Mouse (Mus musculus): Measurements from ENCODE around the gene Olfr727. TPM values are rescaled to one million over a fixed set of nuclear protein-coding genes. Genes with fewer than 3 reads are reported as not detected.

Gene Olfr727
- not detected in 2 replicates for total RNA-seq (2023)

GRCm38 (mm10) chr14:50122886-50123285 lies at the start of gene Olfr727:
Gene Olfr727, plus strand, starts transcription at chr14:50123186.

GRCm38 (mm10) chr14:50090853-50091252 lies 32.1 kb upstream of the Olfr727 start, which contains the start of gene Olfr726:
Gene Olfr726, minus strand, starts transcription at chr14:50090953.

GRCm38 (mm10) chr14:50142580-50142979 lies 19.6 kb downstream of the Olfr727 start, which contains the start of gene Olfr728:
Gene Olfr728, minus strand, starts transcription at chr14:50142680.

DNA sequence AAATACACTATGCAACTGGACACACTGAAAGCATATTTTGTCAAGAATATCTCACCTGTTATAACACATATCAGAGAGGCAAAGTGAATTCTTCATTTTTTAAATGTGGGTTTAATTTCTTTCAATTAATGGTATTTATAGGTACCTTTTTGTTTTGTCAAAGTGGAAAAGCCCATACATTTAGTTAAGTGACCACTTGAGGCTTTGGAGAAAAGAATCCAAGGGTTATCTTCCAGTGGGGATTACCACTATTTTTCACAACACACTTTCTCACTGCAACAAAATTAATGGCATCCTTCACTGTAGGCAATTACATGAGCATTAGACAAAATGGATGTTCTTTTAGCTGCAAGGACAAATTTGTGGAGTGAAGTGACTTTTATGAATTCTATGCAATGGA lies 29.8 kb downstream of the Olfr727 start, which contains the start of gene Olfr729:
Gene Olfr729 (minus strand): TSS at position 101 of the 400 bp plus-strand sequence.

Other genes starting within 250 kb of the Olfr727 start
- not detected in 2 replicates for gene Olfr722, start 221.2 kb upstream of the Olfr727 start, total RNA-seq (2023)
- not detected in 2 replicates for gene Olfr723, start 191.4 kb upstream of the Olfr727 start, total RNA-seq (2023)
- gene Olfr724, start 159.9 kb upstream of the Olfr727 start, total RNA-seq (2023), result not detected in 2 replicates
- gene Olfr725, start 82.8 kb upstream of the Olfr727 start, total RNA-seq (2023), result not detected in 2 replicates
- gene Olfr726, start 32.2 kb upstream of the Olfr727 start, total RNA-seq (2023), result not detected in 2 replicates
- gene Olfr728, start 19.5 kb downstream of the Olfr727 start, total RNA-seq (2023), result not detected in 2 replicates
- not detected in 2 replicates for gene Olfr729, start 29.7 kb downstream of the Olfr727 start, total RNA-seq (2023)
- gene Olfr730, start 65.0 kb downstream of the Olfr727 start, total RNA-seq (2023), result not detected in 2 replicates
- gene Olfr731, start 118.7 kb downstream of the Olfr727 start, total RNA-seq (2023), result not detected in 2 replicates
- gene Olfr732, start 161.0 kb downstream of the Olfr727 start, total RNA-seq (2023), result not detected in 2 replicates
- gene Olfr733, start 178.3 kb downstream of the Olfr727 start, total RNA-seq (2023), result not detected in 2 replicates
- gene Olfr734, start 203.6 kb downstream of the Olfr727 start, total RNA-seq (2023), result not detected in 2 replicates
- gene Olfr735, start 225.7 kb downstream of the Olfr727 start, total RNA-seq (2023), result not detected in 2 replicates
- gene Tlr11, start 234.7 kb downstream of the Olfr727 start, total RNA-seq (2023), result not detected in 2 replicates